Mouse (Mus musculus) thymus, adult 2 months (tissue): ENCODE results near the gene Tmc6. TPM values are rescaled to one million over a fixed set of nuclear protein-coding genes. Genes with fewer than 3 reads are reported as not detected.

Experiments
- DNase-seq: peaks from one replicate; pipeline ENCODE4 v3.0.0; 2021
- H3K27ac ChIP-seq: fragments of 200-500 bp; 2 replicates; pipeline ENCODE4 v1.5.1; 2012; ENCODE audit warnings: low read length, control low read depth; ENCODE audit not compliant: control insufficient read depth, insufficient read depth
- H3K27me3 ChIP-seq: fragments of 200-500 bp; 2 replicates; pipeline ENCODE4 v1.6.1; 2012; ENCODE audit warnings: mild to moderate bottlenecking, low read length, moderate library complexity, mixed read lengths; ENCODE audit not compliant: control insufficient read depth, insufficient read depth
- H3K36me3 ChIP-seq: fragments of 200-500 bp; 2 replicates; pipeline ENCODE4 v1.6.1; 2012; ENCODE audit warnings: mild to moderate bottlenecking, low read length, moderate library complexity; ENCODE audit not compliant: control insufficient read depth, insufficient read depth
- H3K4me1 ChIP-seq: fragments of 200-500 bp; replicated peaks from 2 replicates; pipeline ENCODE4 v1.6.1; 2012; ENCODE audit warnings: low read length; ENCODE audit not compliant: control insufficient read depth, insufficient read depth
- H3K4me3 ChIP-seq: fragments of 200-500 bp; 2 replicates; pipeline ENCODE4 v1.5.1; 2012; ENCODE audit warnings: mild to moderate bottlenecking, low read length, control low read depth, moderate library complexity; ENCODE audit not compliant: control insufficient read depth, insufficient read depth
- CTCF ChIP-seq: fragments of 200-500 bp; IDR thresholded peaks from 2 replicates; pipeline ENCODE4 v1.5.1; 2012; ENCODE audit warnings: mild to moderate bottlenecking, control low read depth, low read length, moderate library complexity, borderline replicate concordance; ENCODE audit not compliant: control insufficient read depth, poor library complexity, insufficient read depth; ENCODE audit errors: extremely low read depth
- POLR2A ChIP-seq: fragments of 200-500 bp; IDR thresholded peaks from 2 replicates; pipeline ENCODE4 v1.6.1; 2012; ENCODE audit warnings: mild to moderate bottlenecking, low read length, control low read depth, moderate library complexity; ENCODE audit not compliant: control insufficient read depth, poor library complexity, insufficient read depth; ENCODE audit errors: extremely low read depth
- WGBS: fragments of 180-500 bp; shearing (Covaris S2); methylation state at CpG from one replicate; pipeline ENCODE4 v1.1.7; 2018; 5-methylcytosine and 5-hydroxymethylcytosine counted together
- polyA plus RNA-seq: library from polyadenylated mRNA; depleted of rRNA; stranded (reverse); fragments of >200 nt; gene quantifications from 2 replicates; pipeline ENCODE4 v1.2.3, GENCODE M21; 2012

Tmc6 gene
- polyA plus RNA-seq, 1 experiment: 201 TPM

DNA sequence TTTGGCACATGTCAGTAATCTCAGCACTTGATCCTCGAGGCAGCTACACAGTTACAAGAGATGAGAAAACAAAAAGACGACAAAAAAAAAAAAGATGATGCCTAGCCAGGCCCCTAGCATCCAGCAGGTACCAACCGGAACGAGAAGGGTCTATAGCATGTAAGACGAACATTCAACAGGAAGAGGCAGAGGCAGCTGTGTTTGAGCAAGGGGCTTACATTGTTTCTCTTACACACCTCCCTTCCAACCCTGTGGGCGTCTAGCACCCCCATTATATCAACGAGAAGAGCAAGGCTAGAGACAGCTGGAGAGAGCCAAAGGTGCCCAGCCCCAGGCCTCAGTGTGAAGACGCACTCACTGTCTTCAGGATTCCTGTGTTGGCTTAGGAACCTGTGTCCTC lies 44.9 kb upstream of the Tmc6 start:
- H3K4me3 ChIP-seq: no peak overlapping the region

DNA sequence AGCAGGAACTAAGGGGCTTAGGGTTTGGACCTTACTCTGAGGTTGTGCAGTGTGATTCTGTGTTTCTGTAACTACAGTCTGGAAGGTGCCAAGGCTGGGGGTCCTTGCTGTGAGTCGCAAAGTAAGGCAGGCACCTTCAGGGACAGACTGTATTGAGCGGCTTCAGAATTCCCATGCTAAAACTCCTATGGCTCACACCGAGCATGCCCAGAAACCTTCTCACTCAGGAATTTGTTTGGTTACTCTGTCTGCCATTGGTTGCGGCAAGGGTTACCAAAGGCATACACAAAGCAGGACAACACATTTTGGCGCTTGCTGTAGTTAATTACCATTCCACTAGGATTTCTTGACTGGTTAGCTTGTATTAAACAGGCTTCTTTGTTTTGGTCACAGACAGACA lies 44.2 kb upstream of the Tmc6 start:
- Histone ChIP-seq H3K4me3 (peak overlapping the region; percentile 54), H3K27ac (peak overlapping the region; percentile 7; the same call in 1 of the 2 replicates), H3K27me3 (no peaks in the 10 kb centered on the region), H3K4me1 (peaks cover 53% of the 10 kb centered on the region), H3K36me3 (peaks cover 3% of the 10 kb centered on the region; the same call in 1 of the 2 replicates)
- TF ChIP-seq POLR2A (no peak), CTCF (no peak)
- DNase-seq: no peak
- 72% methylated on average over 5 of the region's 5 CpGs for WGBS

More for the DNA sequence above, 44.9 kb upstream of the Tmc6 start:
- Histone ChIP-seq H3K36me3 (no peaks in the 10 kb centered on the region), H3K27ac (peak overlapping the region; percentile 90), H3K27me3 (no peaks in the 10 kb centered on the region), H3K4me1 (peaks cover 60% of the 10 kb centered on the region)
- 36% methylated on average over 8 of the region's 8 CpGs for WGBS
- peak; percentile 27 for DNase-seq
- TF ChIP-seq POLR2A (no peak), CTCF (no peak)

DNA sequence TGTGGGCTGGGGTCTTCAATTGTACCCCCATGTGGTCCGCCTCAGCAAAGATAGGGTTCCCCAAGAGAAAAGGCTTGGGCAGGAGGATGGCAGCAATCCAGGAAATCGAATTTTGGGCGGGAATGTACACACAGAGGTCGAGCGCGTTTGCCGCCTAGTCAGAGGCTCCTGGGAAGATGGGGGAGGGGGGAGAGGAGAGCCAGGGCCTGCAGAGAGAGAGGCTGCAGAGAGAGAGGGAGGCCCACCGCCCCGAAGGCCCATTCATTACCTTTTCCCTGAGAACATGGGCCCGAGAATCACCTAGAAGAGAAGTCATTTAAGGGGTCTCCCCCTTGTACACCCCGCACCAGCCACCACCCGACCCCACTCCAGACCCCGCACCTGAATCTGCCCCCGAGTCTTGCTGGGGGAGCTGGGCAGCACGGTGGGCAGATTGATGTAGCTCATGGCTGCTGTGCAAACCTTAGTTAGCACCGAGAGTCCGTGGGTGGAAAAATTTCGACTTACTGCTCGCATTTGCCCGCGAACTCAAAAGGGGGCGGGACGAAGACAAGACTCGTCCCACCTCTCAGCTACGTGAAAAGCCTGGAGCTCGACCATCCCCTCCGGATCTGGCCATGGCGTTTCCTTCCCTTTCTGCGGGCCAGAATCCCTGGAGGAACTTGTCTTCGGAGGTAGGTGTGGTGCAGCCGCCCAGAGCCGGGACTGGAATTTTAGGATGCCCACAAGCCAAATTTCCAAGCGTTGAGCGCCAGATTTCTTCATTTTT lies 43.5 kb upstream of the Tmc6 start, which contains the start of the genes Afmid and Tk1:
Gene Afmid (plus strand): TSS at position 592 of the 769 bp plus-strand sequence.
Gene Tk1 (minus strand): TSS at position 760 of the 769 bp plus-strand sequence.
- Histone ChIP-seq H3K36me3 (peaks cover 6% of the 10 kb centered on the region; the same call in 1 of the 2 replicates), H3K27me3 (no peaks in the 10 kb centered on the region), H3K4me3 (peak within 1 kb of the TSS; percentile 54), H3K4me1 (peaks cover 53% of the 10 kb centered on the region), H3K27ac (peak within 1 kb of the TSS; percentile 90)
- WGBS: under 1% methylated on average over 34 of the region's 34 CpGs
- no peak for TF ChIP-seq POLR2A
- TF ChIP-seq CTCF: no peak
- DNase-seq: peak; percentile 67

DNA sequence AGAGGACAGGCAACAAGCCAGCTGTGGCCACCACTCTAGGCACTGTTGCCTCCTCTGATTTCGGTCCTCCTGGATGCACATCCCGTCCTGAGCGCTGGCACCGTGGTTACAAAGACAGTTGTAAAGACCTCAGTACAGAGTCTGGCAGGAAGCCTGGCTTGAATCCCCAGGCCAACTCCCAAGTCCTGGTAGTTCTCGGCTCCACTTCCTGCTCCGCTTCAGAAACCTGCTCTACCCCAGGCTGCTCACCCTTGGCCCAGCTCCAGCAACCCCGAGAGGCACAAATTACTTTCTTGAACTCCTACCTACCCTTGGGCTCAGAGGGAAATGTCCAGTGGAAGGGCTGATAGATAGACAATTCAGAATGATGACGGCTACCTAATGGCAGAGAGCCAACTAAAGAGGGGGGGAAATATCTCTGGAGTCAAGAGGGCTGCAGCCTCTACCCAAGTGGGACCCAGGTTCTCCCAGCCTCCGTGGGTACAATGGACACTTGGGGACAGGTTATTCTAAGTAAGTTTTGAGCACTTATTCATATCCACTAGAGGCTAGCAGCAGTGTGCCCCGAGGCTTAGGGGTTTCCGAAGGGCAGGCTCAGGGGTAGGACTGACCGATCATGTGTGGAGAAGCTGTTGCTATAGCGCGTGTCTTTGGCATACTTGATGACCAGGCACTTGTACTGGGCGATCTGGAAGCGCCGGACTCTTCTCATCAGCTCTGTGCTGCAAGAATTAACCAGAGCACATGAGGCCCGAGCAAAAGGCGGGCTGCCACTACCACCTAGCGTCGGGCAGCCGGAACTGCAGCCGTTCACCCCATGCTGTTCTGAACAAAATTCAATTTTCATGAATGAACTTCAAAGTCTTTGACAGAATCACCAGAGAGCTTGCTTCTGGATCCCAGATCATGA lies 42.3 kb upstream of the Tmc6 start:
- Histone ChIP-seq H3K27ac (peak overlapping the region; percentile 7; the same call in 1 of the 2 replicates), H3K36me3 (peaks cover 6% of the 10 kb centered on the region; the same call in 1 of the 2 replicates), H3K4me1 (peaks cover 53% of the 10 kb centered on the region), H3K4me3 (peak overlapping the region; percentile 34), H3K27me3 (no peaks in the 10 kb centered on the region)
- DNase-seq: peak; percentile 80
- peak; percentile 94 for TF ChIP-seq CTCF
- TF ChIP-seq POLR2A: 0 out of 2 replicates have a peak, but pooled peaks have one; percentile 15
- 23% methylated on average over 23 of the region's 23 CpGs for WGBS

DNA sequence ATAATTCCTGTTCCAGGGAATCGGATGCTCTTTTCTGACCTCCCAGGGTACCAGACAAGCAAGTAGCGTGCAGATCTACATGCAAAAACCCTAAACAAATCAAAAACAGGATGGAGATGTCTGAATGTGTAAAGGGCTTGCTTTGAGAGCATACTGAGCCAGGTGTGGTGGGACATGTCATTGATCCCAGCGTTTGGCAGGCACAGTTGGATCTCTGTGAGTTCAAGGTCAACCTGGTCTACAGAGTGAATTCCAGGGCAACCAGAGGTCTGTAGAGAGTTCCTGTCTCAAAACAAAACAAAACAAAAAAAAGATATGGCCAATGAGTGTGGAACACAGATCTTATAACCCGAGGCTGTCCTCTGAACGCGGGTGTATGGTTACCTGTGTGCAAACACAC lies 41.4 kb upstream of the Tmc6 start:
- no peak for DNase-seq
- 96% methylated on average over 6 of the region's 6 CpGs for WGBS
- Histone ChIP-seq H3K4me3 (no peak overlapping the region), H3K27me3 (no peaks in the 10 kb centered on the region), H3K27ac (no peak overlapping the region), H3K36me3 (peaks cover 6% of the 10 kb centered on the region; the same call in 1 of the 2 replicates), H3K4me1 (peaks cover 44% of the 10 kb centered on the region)
- TF ChIP-seq CTCF (no peak), POLR2A (no peak)

DNA sequence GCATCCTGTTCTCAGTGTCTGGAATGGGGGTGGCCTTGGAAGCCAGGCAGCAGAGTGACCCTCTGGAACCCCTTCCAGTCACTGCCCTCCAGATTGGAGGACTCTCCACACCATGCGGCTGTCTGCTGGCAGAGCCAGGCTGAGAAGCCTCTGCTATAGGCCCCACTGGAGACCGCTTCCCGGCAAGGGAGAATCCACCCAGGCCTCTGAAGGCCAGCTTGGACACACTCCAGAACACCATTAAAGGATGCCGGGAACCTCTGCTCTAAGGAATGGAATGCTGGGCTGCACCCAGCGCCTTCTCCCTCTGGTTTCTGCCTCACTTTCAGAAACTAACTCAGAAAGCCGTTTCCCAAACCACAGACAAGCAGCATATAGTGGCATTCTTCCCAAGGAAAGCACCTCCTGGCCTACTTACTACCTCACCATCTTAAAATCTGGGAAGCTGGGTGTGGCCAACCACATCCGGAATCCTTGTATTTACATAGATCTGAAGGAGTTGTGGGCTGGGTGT lies 40.8 kb upstream of the Tmc6 start:
- H3K27ac ChIP-seq: no peak overlapping the region
- H3K27me3 ChIP-seq: no peaks in the 10 kb centered on the region
- H3K4me1 ChIP-seq: peaks cover 38% of the 10 kb centered on the region
- DNase-seq: no peak
- TF ChIP-seq POLR2A: no peak
- no peak for TF ChIP-seq CTCF
- no peak overlapping the region for H3K4me3 ChIP-seq
- WGBS: 93% methylated on average over 7 of the region's 7 CpGs
- peaks cover 12% of the 10 kb centered on the region for H3K36me3 ChIP-seq
